Mouse (Mus musculus) limb, embryonic 12.5 days (tissue): ENCODE data around the gene Slc25a53. TPM values are rescaled to one million over a fixed set of nuclear protein-coding genes. Genes with fewer than 3 reads are reported as not detected.
"Not testable (repeated sequence)": the region's sequence is repeated elsewhere in the genome, so short reads cannot be mapped to it uniquely, and the experiment has no call there.

Experiments used
- ATAC-seq: fragments of 200-750 bp; cut with Nextera tagmentation; 2 replicates; pipeline ENCODE4 v1.8.0; 2017; ENCODE audit warnings: low read depth, moderate TSS enrichment; ENCODE audit not compliant: insufficient number of reproducible peaks, insufficient read depth, low FRiP score, low TSS enrichment
- H3K27ac ChIP-seq: fragments of 300-500 bp; sonication (generic); 2 replicates; pipeline ENCODE4 v1.5.1; 2016; ENCODE audit warnings: mild to moderate bottlenecking, moderate library complexity
- H3K27me3 ChIP-seq: fragments of 300-500 bp; sonication (generic); 2 replicates; pipeline ENCODE4 v1.6.1; 2016; ENCODE audit warnings: mild to moderate bottlenecking, moderate library complexity
- H3K36me3 ChIP-seq: fragments of 300-500 bp; sonication (generic); 2 replicates; pipeline ENCODE4 v1.6.1; 2016; ENCODE audit warnings: mild to moderate bottlenecking, moderate library complexity
- H3K4me1 ChIP-seq: fragments of 300-500 bp; sonication (generic); replicated peaks from 2 replicates; pipeline ENCODE4 v1.6.1; 2016
- H3K4me2 ChIP-seq: fragments of 300-500 bp; sonication (generic); 2 replicates; pipeline ENCODE4 v1.6.1; 2016; ENCODE audit warnings: mild to moderate bottlenecking, moderate library complexity
- H3K4me3 ChIP-seq: fragments of 300-500 bp; sonication (generic); replicated peaks from 2 replicates; pipeline ENCODE4 v1.5.1; 2016; ENCODE audit warnings: mild to moderate bottlenecking
- H3K9ac ChIP-seq: fragments of 300-500 bp; sonication (generic); replicated peaks from 2 replicates; pipeline ENCODE4 v1.6.1; 2016; ENCODE audit warnings: mild to moderate bottlenecking, moderate library complexity
- H3K9me3 ChIP-seq: fragments of 300-500 bp; sonication (generic); 2 replicates; pipeline ENCODE4 v1.6.1; 2016; ENCODE audit warnings: mild to moderate bottlenecking, moderate library complexity
- WGBS: fragments of 180-500 bp; shearing (Covaris S2); methylation state at CpG from one replicate; pipeline ENCODE4 v1.1.7; 2016; 5-methylcytosine and 5-hydroxymethylcytosine counted together
- polyA plus RNA-seq: library from polyadenylated mRNA; unstranded; fragments of >200 nt; fragmentation: Nextera tagmentation; extraction: Ambion mirVana; gene quantifications from 2 replicates; pipeline ENCODE4 v1.2.1, GENCODE M21; 2016

Gene Slc25a53
- polyA plus RNA-seq, 1 experiment from 2014 or later = 11.2 TPM

DNA sequence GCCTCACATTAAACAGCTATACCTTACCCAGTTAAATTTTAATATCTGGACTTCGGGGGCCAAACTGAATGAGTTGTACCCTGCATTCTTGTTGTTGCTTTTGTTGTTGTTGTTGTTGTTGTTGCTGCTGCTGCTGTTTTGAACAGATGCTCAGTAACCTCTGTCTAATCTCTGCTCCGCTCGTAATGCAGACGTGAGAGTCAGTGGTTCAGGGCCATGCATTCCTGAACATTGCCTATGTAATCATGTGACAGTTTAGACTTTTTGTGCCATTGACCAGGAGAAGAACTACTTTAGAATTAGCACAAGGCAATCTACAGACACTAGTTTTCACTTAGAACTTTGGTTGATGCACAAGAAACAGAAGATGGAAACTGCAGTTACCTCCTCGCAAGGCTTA, 79.8 kb downstream of the Slc25a53 start:
- H3K9ac ChIP-seq, H3K9me3 ChIP-seq, ATAC-seq, H3K27me3 ChIP-seq, H3K27ac ChIP-seq, H3K4me1 ChIP-seq, H3K36me3 ChIP-seq: not testable (repeated sequence)
- WGBS = 54% methylated on average over 5 of the region's 5 CpGs
- peak overlapping the region; percentile 38; the same call in 1 of the 2 replicates for H3K4me3 ChIP-seq
- peak overlapping the region; percentile 48 for H3K4me2 ChIP-seq

DNA sequence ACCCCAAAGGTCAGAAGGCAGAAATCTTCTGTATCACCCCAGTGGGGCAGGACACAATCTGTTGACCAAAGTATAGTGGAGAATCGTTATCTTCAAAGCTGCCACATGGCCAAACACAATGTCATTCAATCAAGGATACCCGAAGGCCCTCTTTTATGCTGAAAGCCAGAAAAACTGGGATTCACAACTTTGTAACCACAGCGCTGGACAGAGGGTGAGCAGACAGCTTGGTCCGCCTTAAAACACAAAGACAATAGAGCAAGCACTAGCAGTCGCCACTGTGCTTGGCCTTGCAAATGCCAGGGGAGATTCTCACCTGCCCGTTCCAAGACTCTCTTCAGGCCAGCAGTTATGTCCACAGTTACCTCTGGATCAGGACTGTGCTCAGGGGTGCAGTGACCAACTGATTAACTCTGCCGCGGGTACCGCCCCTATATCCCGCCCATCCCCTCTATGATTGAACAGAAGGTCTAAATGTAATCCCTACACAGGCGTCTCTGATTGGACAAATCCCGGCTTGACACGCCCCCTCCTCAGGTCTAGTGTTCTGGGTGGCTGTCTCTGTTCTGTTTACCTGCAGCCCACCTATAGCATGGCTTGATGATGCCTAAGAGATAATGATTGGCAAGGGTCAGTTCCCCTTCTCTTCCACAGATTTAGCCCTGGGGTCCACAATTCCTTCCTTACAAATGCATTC, 80.4 kb downstream of the Slc25a53 start:
- not testable (repeated sequence) for H3K27ac ChIP-seq, H3K9me3 ChIP-seq, H3K36me3 ChIP-seq, H3K4me1 ChIP-seq, H3K27me3 ChIP-seq, H3K9ac ChIP-seq
- ATAC-seq = peak; percentile 98
- Histone ChIP-seq H3K4me3 (peak overlapping the region; percentile 38), H3K4me2 (peak overlapping the region; percentile 48)
- 30% methylated on average over 13 of the region's 13 CpGs for WGBS

DNA sequence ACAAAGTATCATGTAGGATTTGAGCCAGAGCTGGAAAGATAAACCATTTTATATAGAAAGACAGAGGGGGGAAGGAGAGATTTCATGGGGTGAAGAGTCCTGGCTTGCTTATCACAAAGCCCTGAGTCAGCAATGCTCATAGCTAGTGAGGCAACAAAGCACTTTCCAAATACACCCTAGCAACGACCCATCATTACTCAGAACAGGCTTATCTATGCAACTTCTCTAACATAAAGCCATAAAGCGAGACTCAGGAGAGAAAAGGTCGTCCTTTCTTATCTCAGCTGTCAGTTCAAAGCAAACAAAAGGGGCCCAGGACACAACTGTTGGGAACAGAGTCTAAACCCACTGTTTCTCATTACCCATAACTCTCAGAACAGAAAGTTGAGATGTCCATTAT, 100.1 kb downstream of the Slc25a53 start:
- Histone ChIP-seq H3K27ac (no peak overlapping the region), H3K4me1 (no peaks in the 10 kb centered on the region), H3K9me3 (no peaks in the 10 kb centered on the region), H3K36me3 (no peaks in the 10 kb centered on the region), H3K27me3 (no peaks in the 10 kb centered on the region), H3K9ac (no peak overlapping the region), H3K4me3 (no peak overlapping the region), H3K4me2 (no peak overlapping the region)
- no peak for ATAC-seq
- WGBS = 29% methylated on average over 3 of the region's 3 CpGs

Other genes starting within 250 kb of the Slc25a53 start
- gene Plp1, start 215.6 kb downstream of the Slc25a53 start, polyA plus RNA-seq = 5.4 and 5.5 TPM in 2 replicates
- gene Rab9b, start 169.5 kb downstream of the Slc25a53 start, polyA plus RNA-seq = 0.35 and 0.39 TPM in 2 replicates
- not detected in 2 replicates for gene H2bfm, start 111.0 kb downstream of the Slc25a53 start, polyA plus RNA-seq
- gene Tmsb15b2, start 62.8 kb downstream of the Slc25a53 start, polyA plus RNA-seq = 91.2 and 96.7 TPM in 2 replicates
- 6.9 and 9.4 TPM in 2 replicates for gene Tmsb15l, start 61.4 kb downstream of the Slc25a53 start, polyA plus RNA-seq
- gene Tmsb15b1, start 61.4 kb downstream of the Slc25a53 start, polyA plus RNA-seq = 36.9 and 38.8 TPM in 2 replicates
- 42.2 and 46.5 TPM in 2 replicates for gene Zcchc18, start 45.1 kb downstream of the Slc25a53 start, polyA plus RNA-seq
- gene Fam199x, start 11.3 kb upstream of the Slc25a53 start, polyA plus RNA-seq = 15.0 and 15.6 TPM in 2 replicates
- gene Esx1, start 83.8 kb upstream of the Slc25a53 start, polyA plus RNA-seq = not detected in 2 replicates